Mouse (Mus musculus) layer of hippocampus, postnatal 10 days (tissue): ENCODE data around the gene Lrrn4cl. TPM values are rescaled to one million over a fixed set of nuclear protein-coding genes. Genes with fewer than 3 reads are reported as not detected.

Experiments
- microRNA-seq, 2 experiments: library from miRNA; unstranded; fragments of <30 nt; microRNA quantifications; one replicate each; pipeline ENCODE4 v1.2.0; 2021
- total RNA-seq, 2 experiments: library from RNA; stranded (reverse); gene quantifications; 2 replicates each; pipeline ENCODE4 v1.2.3; 2021

Lrrn4cl gene
- total RNA-seq, 2 experiments from 2014 or later: 0.66 to 0.78 TPM

Small RNA genes within 50 kb of the gene (microRNA-seq; reads per million reads assigned to microRNA genes)
- gene Mir5136: 0 to 0.45 reads per million in 2 experiments

Other genes starting within 250 kb of the Lrrn4cl start
- 1 to 10 TPM; 3.6 to 4.4 TPM for gene Slc22a6, start 232.7 kb upstream of the Lrrn4cl start, total RNA-seq
- 100 to 1,000 TPM; 117 to 125 TPM for gene Chrm1, start 187.0 kb upstream of the Lrrn4cl start, total RNA-seq
- gene Slc3a2, start 127.4 kb upstream of the Lrrn4cl start, total RNA-seq: 100 to 1,000 TPM; 198 to 212 TPM
- 10 to 100 TPM; 52.6 to 53.3 TPM for gene Wdr74, start 114.9 kb upstream of the Lrrn4cl start, total RNA-seq
- gene 1700092M07Rik, start 110.0 kb upstream of the Lrrn4cl start, total RNA-seq: 1 to 10 TPM; 1.4 to 1.8 TPM
- gene Stx5a, start 109.4 kb upstream of the Lrrn4cl start, total RNA-seq: 10 to 100 TPM; 61.9 to 64.8 TPM
- gene Nxf1, start 93.7 kb upstream of the Lrrn4cl start, total RNA-seq: 10 to 100 TPM; 72.7 to 79.7 TPM
- 100 to 1,000 TPM in 1 of 2 experiments, 10 to 100 TPM in 1; 99.9 to 120 TPM for gene Tmem223, start 79.8 kb upstream of the Lrrn4cl start, total RNA-seq
- gene Tmem179b, start 76.3 kb upstream of the Lrrn4cl start, total RNA-seq: 1 to 10 TPM; 7.0 to 9.3 TPM
- gene Taf6l, start 64.4 kb upstream of the Lrrn4cl start, total RNA-seq: 10 to 100 TPM; 18.2 to 19.0 TPM
- gene Polr2g, start 52.2 kb upstream of the Lrrn4cl start, total RNA-seq: 100 to 1,000 TPM; 107 to 109 TPM
- 1 to 10 TPM; 4.2 to 5.2 TPM for gene Zbtb3, start 48.2 kb upstream of the Lrrn4cl start, total RNA-seq
- gene Ttc9c, start 31.4 kb upstream of the Lrrn4cl start, total RNA-seq: 10 to 100 TPM; 27.8 to 34.5 TPM
- gene Hnrnpul2, start 30.8 kb upstream of the Lrrn4cl start, total RNA-seq: 100 to 1,000 TPM; 112 to 115 TPM
- 10 to 100 TPM in 1 of 2 experiments, not detected in 1; 15.9 TPM for gene AC129217.1, start 21.0 kb upstream of the Lrrn4cl start, total RNA-seq
- gene Bscl2, start 13.3 kb upstream of the Lrrn4cl start, total RNA-seq: 100 to 1,000 TPM; 105 to 115 TPM
- gene Gng3, start 11.6 kb upstream of the Lrrn4cl start, total RNA-seq: 100 to 1,000 TPM; 291 to 295 TPM
- gene Ubxn1, start 20.7 kb downstream of the Lrrn4cl start, total RNA-seq: 100 to 1,000 TPM; 112 to 116 TPM
- 10 to 100 TPM; 32.1 to 37.5 TPM for gene Uqcc3, start 30.2 kb downstream of the Lrrn4cl start, total RNA-seq
- 1 to 10 TPM; 4.8 to 9.8 TPM for gene Lbhd1, start 33.0 kb downstream of the Lrrn4cl start, total RNA-seq
- not detected for gene Gm49403, start 33.2 kb downstream of the Lrrn4cl start, total RNA-seq
- gene 1810009A15Rik, start 38.1 kb downstream of the Lrrn4cl start, total RNA-seq: 10 to 100 TPM; 18.9 to 27.6 TPM
- gene Gm49416, start 38.2 kb downstream of the Lrrn4cl start, total RNA-seq: 1 to 10 TPM; 3.8 to 4.6 TPM
- 10 to 100 TPM; 24.6 to 25.0 TPM for gene Ints5, start 42.2 kb downstream of the Lrrn4cl start, total RNA-seq
- gene Ganab, start 47.3 kb downstream of the Lrrn4cl start, total RNA-seq: 100 to 1,000 TPM; 103 to 111 TPM
- gene B3gat3, start 69.6 kb downstream of the Lrrn4cl start, total RNA-seq: 100 to 1,000 TPM; 121 to 130 TPM
- gene Rom1, start 78.6 kb downstream of the Lrrn4cl start, total RNA-seq: 1 to 10 TPM; 2.3 to 2.4 TPM
- 10 to 100 TPM; 11.0 to 11.9 TPM for gene Eml3, start 78.8 kb downstream of the Lrrn4cl start, total RNA-seq
- 10 to 100 TPM; 60.6 to 67.9 TPM for gene Mta2, start 91.1 kb downstream of the Lrrn4cl start, total RNA-seq
- 10 to 100 TPM; 15.6 to 16.2 TPM for gene Tut1, start 103.1 kb downstream of the Lrrn4cl start, total RNA-seq
- gene Eef1g, start 116.3 kb downstream of the Lrrn4cl start, total RNA-seq: 100 to 1,000 TPM; 283 to 287 TPM
- gene Ahnak, start 138.5 kb downstream of the Lrrn4cl start, total RNA-seq: 10 to 100 TPM; 17.2 to 18.5 TPM
- not detected for gene Scgb1a1, start 237.2 kb downstream of the Lrrn4cl start, total RNA-seq